Mouse (Mus musculus) thymus, postnatal 25 days (tissue): Measurements from ENCODE around the gene Mpdz.

Experiments used
- DNase-seq: peaks from one replicate; pipeline ENCODE4 v3.0.0; 2022

Gene Mpdz

DNA sequence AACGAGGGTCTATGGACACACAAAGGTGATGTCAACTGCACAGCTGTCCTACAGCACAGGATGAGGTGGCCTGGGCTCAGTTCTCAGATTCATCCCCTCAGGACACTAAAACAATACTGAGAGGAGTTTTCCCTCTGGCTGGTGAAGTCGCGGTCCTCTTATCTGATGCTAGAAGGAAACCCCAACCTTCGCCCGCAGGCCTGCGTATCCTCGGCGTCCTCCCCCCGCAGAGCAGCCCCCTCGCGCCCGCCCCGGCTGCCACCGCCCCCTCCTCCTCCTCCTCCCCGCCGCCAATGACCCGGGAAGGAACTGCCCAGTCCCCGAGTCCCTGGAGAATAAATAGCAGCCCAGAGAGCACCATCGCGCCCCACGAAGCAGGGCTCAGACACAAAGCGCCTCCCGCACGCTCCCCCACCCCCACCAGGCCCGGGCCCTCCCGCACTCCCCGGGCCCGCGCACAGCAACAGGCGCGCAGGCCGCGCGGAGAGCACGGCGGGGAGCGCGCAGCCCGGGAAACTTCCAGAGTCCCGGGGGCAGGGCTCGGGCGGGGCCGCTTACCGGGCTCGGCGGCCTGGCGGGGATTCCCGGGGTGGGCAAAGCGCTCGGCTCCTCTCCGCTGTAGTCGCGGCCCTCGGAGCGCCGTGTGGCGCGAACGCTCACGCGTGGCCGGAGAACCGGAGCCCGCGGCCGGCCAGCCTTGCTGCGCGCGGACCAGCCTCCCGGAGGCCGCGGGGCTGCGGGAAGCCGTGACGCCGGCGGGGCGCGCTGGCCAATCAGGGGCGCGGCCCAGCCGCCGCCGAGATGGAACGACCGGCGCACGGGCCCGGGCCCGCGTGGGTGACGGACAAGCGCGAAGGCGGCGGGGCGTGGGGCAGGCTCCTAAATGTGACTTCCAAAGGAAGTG is at the start of gene Mpdz:
Mpdz (minus strand) TSS at position 738 of the 904 bp plus-strand sequence.
- DNase-seq, result no peak

DNA sequence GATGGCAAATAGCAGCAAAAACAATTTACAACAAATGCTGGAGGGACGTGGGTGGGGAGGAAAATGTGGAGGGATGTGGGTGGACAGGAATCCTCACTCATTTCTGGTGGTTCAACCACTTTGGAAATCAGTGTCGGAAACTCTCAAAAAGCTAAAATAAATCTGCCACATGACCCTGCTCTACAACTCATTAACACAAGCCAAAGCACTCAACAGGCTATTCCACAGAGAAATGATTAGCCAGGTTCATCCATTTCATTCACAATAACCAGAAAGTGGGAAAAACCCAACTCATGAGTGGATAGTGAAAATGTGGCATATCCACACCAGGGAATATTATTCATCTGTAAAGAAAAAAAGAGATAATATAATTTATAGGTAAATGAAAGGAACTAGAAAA is 47.9 kb upstream of the Mpdz start:
- DNase-seq, result no peak

DNA sequence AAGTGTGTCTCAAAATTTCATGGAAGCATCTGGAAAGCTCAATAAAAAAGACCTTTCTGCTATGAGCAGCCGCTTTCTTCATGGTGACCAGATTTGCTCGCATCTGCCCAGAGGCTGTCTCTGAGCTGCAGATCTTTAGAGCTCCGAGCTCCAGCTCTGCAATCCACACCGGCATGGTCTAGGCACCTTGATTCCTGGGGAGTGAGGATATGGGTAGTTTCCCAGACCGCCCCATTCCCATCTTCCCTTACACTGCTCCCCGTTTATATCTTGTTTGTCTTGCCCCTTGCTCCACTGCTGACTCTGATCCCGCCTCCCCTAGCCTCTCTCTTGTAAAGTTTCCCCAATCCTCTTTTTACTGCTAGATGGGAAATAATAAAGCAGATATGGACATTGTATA is 42.0 kb upstream of the Mpdz start:
- no peak for DNase-seq

DNA sequence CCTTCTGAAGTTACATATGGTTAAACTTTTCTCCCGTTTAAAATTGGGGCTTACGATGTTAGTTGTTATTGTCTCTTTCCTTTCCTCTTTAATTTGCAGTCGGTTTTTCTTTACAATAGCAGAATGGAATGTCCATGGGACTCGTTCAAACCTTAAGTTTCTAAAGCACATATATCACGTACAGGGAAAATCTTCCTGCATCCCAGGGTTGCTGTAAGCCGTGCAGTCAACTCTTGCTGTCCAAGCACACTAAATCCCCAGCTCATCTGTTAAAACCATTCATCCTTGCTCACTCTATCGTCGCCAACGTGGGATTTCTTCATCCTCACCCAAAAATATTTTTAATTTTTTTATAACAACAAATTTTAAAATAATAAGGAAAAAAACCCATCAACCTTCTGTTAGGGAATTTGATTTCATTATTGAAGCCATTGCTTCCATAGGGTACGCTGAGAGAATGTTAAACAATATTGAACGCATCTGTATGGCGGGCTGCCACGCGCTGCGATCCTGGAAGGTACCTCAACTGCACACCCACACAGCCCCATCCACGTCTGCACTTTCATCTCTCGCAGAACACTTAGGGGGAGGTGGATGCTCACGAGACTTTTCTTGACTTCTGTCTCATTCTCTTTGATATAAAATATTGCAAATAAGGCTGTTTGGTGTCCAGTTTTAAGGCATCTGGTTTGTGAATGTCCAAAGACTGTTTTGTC is 41.4 kb upstream of the Mpdz start:
- no peak for DNase-seq

DNA sequence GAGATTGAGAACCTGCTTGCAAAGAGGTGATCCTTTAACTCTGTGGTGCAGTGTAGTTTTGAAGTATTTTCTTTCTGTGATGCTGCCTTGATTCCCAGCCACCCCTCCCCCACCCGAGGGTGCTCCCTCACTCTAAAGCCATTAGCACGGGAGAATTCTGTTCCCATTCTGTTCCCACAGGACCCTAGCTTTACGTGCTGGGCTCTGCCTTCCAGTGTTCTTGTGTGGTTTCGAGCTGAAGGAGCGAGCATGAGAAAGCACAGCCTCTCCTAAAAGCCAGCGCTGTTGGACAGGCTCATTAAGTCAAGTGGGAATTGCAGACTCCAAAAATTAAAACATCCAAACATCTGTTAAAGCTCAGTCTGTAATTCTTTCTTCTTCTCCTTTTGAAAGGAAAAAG is 40.5 kb upstream of the Mpdz start:
- no peak for DNase-seq

DNA sequence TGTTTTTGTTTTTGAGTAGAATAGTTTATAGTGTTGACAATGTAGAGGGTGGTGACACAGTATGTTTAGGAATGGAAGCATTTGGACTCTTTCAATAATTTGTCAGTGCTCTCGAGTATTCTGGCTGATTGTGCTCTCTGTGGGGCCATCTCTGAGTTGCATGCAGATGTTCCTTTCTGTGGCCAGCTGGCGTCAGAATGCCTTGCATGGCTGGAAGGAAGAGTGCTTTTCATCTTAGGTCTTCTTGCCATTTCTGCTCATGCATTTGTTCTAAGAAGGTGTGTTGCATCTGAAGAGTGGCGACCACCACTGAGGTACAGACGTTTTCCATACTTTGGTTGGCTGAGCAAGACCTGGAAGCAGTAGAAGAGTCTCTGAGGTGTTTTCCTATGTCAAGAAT is 24.2 kb upstream of the Mpdz start:
- DNase-seq, result no peak

DNA sequence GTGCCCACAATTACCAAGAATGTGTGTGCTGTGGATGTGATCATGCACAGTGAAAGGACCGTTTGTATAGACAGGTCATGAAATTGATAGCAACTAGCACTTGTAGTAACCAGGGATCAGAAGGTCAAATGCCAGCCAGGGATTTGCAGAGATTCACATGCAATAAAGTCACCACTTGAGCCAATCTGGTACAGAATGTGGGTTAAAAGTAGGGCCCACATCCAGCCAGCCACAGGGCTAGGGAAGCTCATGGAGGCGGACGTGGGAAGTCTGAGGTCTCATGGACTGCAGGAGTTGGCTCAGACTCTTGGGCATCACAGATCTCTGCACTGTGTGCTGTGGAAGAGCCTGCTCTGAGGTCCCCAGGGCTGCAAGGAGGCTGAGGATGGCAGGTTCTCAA is 22.6 kb upstream of the Mpdz start:
- DNase-seq, result no peak

DNA sequence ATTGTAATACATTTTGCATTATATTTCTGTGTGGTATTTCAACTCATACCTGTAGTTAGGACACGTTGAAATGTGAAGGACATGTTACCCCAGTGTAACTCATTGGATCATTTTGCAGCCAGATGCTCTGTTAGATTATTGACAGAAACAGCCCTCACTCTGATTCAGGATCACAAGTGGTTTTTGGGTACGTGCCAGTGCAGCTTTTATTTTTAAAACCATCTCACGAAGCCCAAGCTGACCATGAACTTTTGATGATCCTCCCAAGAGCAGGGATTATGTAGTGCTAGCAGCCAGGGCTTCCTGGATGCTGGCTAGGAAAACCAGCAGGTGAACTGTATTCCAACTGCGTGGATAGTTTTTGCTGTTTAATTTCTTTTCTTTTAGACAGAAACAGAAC is 19.6 kb upstream of the Mpdz start:
- DNase-seq, result no peak

DNA sequence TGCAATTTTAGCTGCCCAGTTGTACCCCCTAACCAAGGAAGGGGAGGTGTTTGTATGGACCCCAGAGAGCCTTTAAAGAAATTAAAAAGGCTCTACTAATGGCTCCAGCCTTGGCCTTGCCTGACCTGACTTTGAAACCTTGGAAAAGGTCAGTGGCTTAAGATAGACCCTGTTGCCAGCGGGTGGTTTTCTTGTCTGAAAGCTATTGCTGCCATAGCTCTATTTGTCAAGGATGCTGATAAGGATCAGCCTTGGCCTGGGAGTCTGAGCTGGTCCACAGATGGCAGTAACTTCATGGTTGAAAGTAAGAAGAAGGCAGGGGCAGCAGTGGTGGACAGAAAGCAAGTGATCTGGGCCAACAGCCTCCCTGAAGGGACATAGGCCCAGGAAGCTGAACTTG is 16.3 kb upstream of the Mpdz start:
- no peak for DNase-seq

DNA sequence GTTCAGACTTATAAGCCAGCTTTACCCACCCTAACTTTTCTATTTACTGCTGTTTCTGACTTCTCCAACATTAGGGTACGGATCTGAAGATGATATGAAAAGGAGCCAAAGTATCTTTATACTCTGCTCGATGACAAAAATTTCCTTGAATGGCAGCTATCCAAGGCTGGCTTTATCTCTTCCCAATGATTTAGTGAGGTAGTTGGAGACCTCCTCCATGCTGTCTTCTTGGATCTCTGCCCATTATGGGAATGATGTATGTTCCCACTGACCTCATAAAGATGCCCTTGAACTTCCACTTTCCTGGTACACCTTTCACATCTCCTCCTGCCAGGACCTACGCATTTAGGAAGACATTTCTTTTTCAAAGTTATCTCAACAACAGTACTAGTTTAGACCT is 11.2 kb upstream of the Mpdz start:
- no peak for DNase-seq

DNA sequence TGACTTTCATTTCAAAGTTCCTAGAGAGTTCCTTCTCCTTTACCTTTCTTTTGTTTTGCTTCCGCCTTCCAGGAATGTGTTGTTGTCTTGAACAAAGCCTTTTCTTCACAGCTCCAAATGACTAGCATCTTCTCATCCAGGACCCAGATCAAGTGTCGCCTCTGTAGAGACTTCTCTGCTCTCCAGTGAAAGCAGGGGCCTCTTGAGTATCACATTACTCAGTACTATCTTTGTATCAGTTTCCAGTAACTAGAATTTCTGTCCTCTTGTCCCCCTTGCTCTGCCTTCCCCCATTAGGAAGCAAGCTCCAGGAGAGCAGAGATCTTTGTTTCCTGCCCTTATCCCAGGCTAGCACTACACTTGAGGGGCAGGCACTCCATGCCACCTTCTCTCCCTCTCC is 9.6 kb upstream of the Mpdz start:
- no peak for DNase-seq

DNA sequence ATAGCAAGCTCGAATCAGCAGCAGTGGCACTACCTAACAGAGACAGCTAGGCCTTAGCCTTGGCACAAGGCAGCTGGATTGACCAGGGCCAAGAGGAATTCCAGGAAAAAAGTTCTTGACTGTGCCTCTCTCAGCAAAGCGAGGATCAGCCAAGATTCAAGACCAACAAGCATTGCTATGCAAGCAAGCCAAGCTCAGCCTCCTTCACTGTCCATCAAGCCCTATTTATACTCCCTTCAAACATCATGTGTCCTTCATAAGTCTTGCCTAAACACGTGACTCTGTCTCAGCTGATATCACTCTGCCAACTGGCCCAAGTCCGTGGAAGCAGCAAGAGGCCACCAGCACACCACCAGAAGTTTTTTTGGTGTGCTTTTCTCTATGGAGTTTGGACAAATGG is 6.8 kb upstream of the Mpdz start:
- no peak for DNase-seq

DNA sequence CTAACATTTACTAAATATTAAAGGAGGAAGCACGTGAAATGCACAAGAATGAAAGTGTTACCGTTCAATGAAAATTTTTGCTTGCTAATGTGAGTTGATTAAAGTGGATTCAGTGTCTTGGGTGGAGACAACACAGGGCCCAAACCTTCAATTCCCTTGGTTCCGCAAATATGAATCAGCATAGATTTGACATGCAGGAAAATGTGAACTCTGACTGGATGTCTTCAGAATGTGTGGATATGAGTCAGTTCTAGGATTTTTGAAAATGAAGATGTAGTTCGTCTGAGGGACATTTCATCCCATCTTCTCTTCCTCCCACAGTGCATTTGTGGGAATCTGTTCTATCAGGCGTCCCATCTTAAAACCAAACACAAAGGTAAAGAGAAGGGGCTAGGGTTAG is 951 bp upstream of the Mpdz start:
- DNase-seq, result no peak

DNA sequence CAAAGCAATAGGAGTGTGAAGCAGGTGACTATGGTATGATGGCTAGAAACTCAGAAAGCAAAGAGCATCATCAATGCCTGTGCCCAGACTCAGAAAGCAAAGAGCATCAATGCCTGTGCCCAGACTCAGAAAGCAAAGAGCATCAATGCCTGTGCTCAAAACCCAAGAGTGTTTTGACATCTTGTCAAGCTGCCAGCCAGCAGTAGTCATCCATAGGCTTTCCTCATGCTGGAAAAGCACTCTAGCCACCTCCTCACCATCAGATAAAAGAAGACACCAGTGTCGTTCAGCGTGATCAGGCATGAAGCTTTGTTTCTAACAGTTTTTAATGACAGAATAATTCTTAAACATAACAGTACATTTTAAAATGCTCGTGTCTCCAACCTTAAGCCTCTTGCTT is 8.7 kb downstream of the Mpdz start:
- no peak for DNase-seq

DNA sequence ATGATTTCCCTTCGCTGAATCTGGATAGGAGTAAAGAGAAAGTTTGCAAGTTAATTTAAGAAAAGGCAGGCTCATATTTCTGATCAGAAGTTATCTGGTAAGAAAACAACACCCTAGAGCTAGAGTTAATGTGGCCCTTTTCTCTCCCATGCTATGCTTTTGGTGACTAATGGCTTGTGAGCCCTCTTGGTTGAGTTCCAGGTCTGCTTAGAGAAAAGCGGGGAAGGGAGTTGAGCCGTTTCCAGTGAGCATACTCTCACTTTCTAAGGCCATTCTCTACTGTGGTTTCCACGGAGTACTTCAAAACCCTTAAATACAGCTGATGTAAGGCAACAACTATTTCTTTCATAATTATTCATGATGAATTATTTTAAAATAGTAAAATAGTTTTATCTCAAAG is 11.8 kb downstream of the Mpdz start:
- no peak for DNase-seq

DNA sequence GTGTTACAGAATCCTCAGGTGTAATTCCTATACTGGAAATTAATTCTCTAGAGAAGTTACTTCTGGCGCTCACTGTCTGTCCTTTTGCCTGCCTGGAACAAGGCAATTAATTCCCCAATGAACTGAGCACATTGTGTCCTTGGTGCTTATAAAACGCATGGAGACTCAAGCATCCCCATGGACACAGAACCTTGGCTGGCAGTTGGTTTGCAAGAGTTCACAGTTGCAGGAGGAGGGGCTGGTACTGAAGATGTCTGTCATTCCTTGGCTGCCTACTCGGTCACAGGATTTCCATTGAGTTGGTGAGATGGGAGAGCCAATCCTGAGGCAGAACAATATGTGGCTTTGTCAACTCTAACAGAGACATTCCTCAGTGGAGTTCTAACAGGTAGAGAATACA is 12.5 kb downstream of the Mpdz start:
- no peak for DNase-seq

DNA sequence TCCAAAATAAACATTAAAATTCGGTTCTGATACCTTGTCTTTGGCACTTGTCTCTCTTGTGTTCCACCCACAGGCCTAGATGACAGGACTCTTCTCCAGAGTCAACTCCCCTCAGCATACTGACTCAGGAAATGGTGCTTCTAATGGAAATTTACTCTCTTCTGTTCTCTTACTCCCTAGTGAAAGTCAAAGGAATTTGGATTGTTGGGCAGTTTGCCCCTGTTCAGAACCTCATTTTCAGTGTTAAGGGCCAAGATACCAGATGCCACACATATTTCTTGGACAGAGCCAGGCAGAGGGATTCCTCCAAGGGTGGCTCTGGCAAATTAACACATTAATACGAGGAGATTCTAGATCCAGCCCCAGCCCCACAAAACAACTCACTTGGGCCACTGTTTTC is 12.9 kb downstream of the Mpdz start:
- no peak for DNase-seq

DNA sequence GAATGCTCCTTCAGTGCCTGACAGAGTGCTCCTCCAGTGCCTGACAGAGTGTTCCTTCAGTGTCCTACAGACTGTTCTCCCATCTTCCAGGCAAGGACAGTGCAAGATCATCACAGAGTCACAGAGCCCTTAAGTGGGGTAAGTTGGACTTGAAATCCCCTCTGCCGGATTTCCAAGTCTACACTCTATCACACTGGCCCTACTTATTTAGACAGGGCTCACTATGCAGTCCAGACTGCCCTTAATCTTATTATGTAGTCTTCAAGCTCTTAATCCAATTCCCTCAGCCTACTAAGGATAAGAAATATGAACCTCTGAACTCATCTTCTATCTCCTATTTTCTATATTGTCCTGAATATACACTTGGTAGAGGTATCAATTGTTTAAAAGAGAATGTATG is 19.1 kb downstream of the Mpdz start:
- no peak for DNase-seq

DNA sequence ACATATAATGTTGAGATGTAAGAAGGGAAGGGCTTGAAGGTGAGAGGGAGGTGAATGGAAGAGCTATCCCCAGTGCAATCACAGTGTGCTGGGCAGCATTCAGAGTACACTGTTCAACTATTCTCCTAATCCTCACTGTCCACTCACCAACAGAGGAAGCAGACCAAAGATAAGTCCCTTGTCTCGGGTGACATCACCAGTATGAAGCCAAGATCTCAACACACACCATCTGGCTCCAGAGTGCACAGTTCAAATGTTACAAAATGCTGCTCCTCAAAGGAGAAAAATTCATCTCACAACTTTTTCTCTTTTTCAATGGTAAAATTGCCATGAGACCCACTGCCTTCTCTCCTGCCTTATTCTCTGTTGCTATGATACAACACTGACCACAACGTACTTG is 21.0 kb downstream of the Mpdz start:
- DNase-seq, result no peak

DNA sequence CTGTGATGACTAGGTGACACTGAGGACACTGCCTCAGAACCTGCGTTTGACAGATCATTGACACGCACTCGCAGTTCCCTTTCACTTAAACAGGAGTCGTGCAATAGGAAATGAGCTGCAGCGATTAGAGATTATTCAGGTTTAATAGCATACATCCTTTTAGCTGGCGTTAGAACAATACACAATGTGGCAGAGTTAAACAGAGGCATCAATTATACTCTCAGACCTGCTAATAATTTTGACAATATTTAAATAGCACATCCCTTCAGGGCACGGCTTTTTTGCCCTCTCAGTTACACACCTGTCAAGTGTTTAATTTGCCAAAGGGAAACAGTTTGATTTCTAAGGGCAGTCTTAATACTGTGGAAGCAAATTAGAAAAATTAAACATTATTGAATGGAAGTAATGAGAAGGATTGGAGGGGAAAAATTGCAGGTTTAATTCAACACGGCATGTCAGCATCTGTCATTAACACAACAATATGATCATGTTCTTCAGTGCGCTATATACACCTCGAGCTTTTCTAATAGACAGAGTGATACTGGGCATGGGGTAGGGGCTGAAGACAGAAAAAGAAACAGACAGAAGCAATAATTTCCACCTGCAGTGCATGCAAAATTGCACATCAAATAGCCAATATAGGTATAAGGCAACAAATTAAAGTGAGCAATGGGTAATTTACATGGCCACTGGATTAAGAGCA is 27.1 kb downstream of the Mpdz start:
- DNase-seq, result no peak

DNA sequence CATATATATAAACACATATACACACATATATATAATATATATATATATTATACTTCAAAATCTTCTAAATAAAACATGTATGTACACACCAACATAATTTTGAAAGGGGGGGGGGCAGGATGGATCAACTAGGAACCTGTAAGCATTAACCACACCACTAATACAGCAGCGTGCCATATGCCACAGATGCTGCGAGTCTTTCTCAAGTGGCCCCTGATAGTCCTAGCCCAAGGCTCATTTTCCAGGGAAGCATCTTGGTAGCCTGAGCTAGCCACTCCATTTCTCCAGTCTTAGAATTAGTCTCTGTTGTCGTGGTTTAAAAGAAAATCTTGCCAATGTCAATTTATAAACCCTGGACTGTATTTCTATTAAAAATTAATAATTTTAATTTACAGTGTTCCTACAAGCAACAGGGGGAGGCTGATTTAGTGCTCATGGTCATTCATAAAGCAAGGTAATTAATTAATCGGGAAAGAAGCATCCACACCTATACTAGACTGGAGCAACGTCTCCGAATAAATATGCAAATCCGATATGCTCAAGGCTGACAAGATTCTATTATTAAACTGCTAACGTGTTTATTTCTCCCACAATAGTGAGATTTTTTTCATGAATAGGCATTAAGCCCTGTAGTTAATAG is 27.8 kb downstream of the Mpdz start:
- DNase-seq, result no peak

DNA sequence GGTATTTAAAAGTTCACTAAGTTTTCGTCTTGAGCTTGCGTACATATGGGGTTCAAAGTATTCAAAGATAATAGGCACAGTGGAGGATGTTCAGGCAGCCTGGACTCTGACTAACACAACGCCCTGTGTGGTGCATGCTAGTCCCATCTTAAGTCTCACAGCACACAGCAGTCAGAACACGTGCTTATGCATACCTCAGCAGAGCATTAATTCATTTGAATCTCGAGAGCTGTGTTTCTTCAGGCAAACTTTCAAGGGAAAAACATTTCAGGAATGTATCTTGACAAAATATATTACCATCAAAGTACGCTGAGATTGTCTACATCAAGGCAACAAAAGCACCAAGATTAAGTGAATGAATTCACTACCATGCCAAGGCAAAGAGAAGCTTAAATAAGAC is 45.7 kb downstream of the Mpdz start:
- no peak for DNase-seq

DNA sequence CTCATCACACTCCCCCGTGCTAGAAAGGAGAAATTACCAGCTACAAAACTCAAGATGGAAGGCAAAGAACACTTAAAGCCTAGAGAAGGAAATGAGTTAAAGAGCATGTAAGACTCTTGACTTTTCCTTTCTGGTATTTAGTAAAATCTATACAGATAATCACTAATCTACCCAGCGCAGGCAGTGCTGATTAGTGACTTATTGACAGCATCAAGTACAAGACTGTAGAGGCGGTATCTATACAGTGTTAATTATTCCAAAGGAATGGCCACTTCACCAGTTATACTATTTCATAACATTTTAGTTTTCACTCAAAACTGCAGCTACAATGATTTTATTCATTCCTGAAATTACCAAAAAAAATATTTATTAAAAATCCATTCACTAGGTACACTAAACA is 49.7 kb downstream of the Mpdz start:
- no peak for DNase-seq

DNA sequence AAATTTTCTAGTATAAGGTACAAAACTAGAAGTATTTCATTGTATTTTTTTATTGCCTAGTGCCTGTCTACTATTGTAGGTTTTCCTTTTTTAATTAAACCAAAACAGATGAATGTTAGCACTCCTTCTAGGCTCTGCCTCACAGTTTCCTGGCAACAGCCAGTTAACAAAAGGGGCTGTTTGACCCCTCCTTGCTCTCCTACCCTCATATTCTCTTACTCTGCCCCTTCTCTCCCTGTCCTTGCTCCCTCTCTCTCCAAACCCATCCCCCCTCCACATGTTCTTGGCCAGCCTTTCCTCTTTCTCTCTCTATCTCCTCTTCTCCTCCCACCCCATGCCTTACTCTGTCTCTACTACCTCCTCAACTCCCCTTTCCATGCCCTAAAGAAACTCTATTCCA is 53.4 kb downstream of the Mpdz start:
- DNase-seq, result no peak
